Mouse (Mus musculus): ENCODE results near the gene Prss35. TPM values are rescaled to one million over a fixed set of nuclear protein-coding genes. Genes with fewer than 3 reads are reported as not detected.

Prss35 gene
- polyA plus RNA-seq, 1 experiment, result 0.12 TPM

GRCm38 (mm10) chr9:86701844-86702243, 41.6 kb upstream of the Prss35 start:
- no peaks in the 10 kb centered on the region for H3K36me3 ChIP-seq (ENCODE audit: control insufficient read depth, insufficient read depth, low read length)
- H3K27me3 ChIP-seq (ENCODE audit: control insufficient read depth, insufficient read depth, low read length), result no peaks in the 10 kb centered on the region
- H3K4me1 ChIP-seq (ENCODE audit: control insufficient read depth, insufficient read depth, insufficient read length), result no peaks in the 10 kb centered on the region
- no peak for DNase-seq (ENCODE audit: low read depth in 1 of 2, low spot score in 2 of 2)
- 60% methylated on average over 2 of the region's 2 CpGs for WGBS
- H3K27ac ChIP-seq (ENCODE audit: insufficient read depth, low read length), result no peak overlapping the region
- H3K4me3 ChIP-seq (ENCODE audit: extremely low read depth, insufficient read depth, insufficient read length), result no peak overlapping the region
- TF ChIP-seq CTCF (IDR thresholded peaks at IDR 0.05; ENCODE audit: extremely low read depth, insufficient read depth, insufficient read length, insufficient replicate concordance) (no peak), POLR2A (IDR thresholded peaks at IDR 0.05; ENCODE audit: low read depth, low read length) (no peak)

DNA sequence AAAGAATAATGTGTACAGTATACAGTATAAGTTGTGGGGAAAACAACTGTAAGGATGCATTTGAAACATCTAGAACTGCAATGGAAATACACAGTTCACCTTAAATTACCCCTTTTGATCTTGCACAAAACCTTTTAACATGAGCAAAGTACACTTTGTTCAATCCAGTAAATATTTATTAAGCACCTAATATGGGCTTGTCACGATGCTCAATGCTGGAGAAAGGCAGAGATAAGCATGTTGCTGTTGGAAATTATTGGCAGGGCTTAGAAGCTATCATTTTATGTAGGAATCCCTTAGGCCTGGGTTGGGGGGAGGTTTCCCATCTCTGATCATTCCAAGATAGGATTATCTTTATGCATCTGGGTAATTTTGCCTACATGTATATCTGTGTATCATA, 36.0 kb upstream of the Prss35 start:
- Histone ChIP-seq H3K4me3 (ENCODE audit: extremely low read depth, insufficient read depth, insufficient read length) (no peak overlapping the region), H3K27ac (ENCODE audit: insufficient read depth, low read length) (no peak overlapping the region), H3K36me3 (ENCODE audit: control insufficient read depth, insufficient read depth, low read length) (no peaks in the 10 kb centered on the region), H3K4me1 (ENCODE audit: control insufficient read depth, insufficient read depth, insufficient read length) (no peaks in the 10 kb centered on the region), H3K27me3 (ENCODE audit: control insufficient read depth, insufficient read depth, low read length) (no peaks in the 10 kb centered on the region)
- TF ChIP-seq CTCF (IDR thresholded peaks at IDR 0.05; ENCODE audit: extremely low read depth, insufficient read depth, insufficient read length, insufficient replicate concordance) (no peak), POLR2A (IDR thresholded peaks at IDR 0.05; ENCODE audit: low read depth, low read length) (no peak)
- WGBS, result 47% methylated on average over 1 of the region's 1 CpGs
- DNase-seq (ENCODE audit: low read depth in 1 of 2, low spot score in 2 of 2), result no peak

GRCm38 (mm10) chr9:86708921-86709320, 34.5 kb upstream of the Prss35 start:
- no peak overlapping the region for H3K4me3 ChIP-seq (ENCODE audit: extremely low read depth, insufficient read depth, insufficient read length)
- DNase-seq (ENCODE audit: low read depth in 1 of 2, low spot score in 2 of 2), result no peak
- WGBS, result 81% methylated on average over 6 of the region's 6 CpGs
- H3K27ac ChIP-seq (ENCODE audit: insufficient read depth, low read length), result no peak overlapping the region
- H3K27me3 ChIP-seq (ENCODE audit: control insufficient read depth, insufficient read depth, low read length), result no peaks in the 10 kb centered on the region
- H3K36me3 ChIP-seq (ENCODE audit: control insufficient read depth, insufficient read depth, low read length), result no peaks in the 10 kb centered on the region
- H3K4me1 ChIP-seq (ENCODE audit: control insufficient read depth, insufficient read depth, insufficient read length), result no peaks in the 10 kb centered on the region
- TF ChIP-seq POLR2A (IDR thresholded peaks at IDR 0.05; ENCODE audit: low read depth, low read length) (no peak), CTCF (IDR thresholded peaks at IDR 0.05; ENCODE audit: extremely low read depth, insufficient read depth, insufficient read length, insufficient replicate concordance) (no peak)

DNA sequence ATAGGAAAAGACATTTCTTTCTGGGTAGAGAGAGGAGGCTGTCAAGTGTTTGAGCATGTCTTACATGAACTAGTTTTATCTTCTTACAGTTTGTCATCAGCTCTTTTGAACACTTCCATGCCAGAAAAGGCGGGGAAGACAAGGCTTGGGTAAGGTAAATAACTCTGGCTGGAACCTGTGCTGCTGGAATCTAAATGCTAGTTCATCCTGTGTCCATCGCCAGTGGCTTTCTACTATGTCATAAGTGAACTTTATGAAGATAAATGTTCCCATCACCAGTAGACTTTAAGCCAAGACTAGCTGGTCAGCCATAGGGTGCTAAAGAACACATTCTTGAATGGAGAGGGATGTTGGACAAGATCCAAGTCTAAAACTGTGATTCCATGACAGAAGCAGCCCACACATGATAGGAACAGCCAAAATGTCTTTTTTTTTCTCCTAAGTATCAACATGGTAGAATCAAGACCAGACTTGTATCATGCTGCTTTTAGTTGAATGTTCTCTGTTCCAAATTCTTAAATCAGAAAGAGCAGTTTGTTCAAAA, 33.3 kb upstream of the Prss35 start:
- WGBS, result 85% methylated on average over 2 of the region's 2 CpGs
- TF ChIP-seq CTCF (IDR thresholded peaks at IDR 0.05; ENCODE audit: extremely low read depth, insufficient read depth, insufficient read length, insufficient replicate concordance), result no peak
- no peak for TF ChIP-seq POLR2A (IDR thresholded peaks at IDR 0.05; ENCODE audit: low read depth, low read length)
- H3K36me3 ChIP-seq (ENCODE audit: control insufficient read depth, insufficient read depth, low read length), result no peaks in the 10 kb centered on the region
- H3K4me1 ChIP-seq (ENCODE audit: control insufficient read depth, insufficient read depth, insufficient read length), result no peaks in the 10 kb centered on the region
- no peak overlapping the region for H3K27ac ChIP-seq (ENCODE audit: insufficient read depth, low read length)
- no peaks in the 10 kb centered on the region for H3K27me3 ChIP-seq (ENCODE audit: control insufficient read depth, insufficient read depth, low read length)
- H3K4me3 ChIP-seq (ENCODE audit: extremely low read depth, insufficient read depth, insufficient read length), result no peak overlapping the region
- no peak for DNase-seq (ENCODE audit: low read depth in 1 of 2, low spot score in 2 of 2)

DNA sequence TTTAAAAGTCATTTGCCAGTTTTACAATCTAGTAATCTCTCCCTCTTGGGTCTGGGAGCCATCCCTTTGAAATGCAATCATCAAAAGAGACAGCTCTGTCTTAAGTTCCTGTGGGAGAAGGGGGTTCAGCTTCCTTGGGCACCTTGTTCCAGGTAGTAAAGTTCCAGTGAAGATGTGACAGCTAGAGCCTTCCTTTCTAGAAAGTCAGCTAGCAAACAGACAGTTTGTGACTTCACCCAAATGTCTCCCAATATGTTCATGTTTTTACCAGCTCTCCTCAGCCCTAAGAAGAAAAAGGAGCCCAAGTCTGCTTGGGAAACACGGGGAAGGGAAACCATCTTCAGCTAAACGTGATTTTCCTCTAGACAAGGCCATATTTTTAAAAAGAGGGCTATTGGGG, 30.8 kb upstream of the Prss35 start:
- Histone ChIP-seq H3K27ac (ENCODE audit: insufficient read depth, low read length) (no peak overlapping the region), H3K36me3 (ENCODE audit: control insufficient read depth, insufficient read depth, low read length) (no peaks in the 10 kb centered on the region), H3K27me3 (ENCODE audit: control insufficient read depth, insufficient read depth, low read length) (no peaks in the 10 kb centered on the region), H3K4me1 (ENCODE audit: control insufficient read depth, insufficient read depth, insufficient read length) (no peaks in the 10 kb centered on the region), H3K4me3 (ENCODE audit: extremely low read depth, insufficient read depth, insufficient read length) (no peak overlapping the region)
- DNase-seq (ENCODE audit: low read depth in 1 of 2, low spot score in 2 of 2), result no peak
- TF ChIP-seq CTCF (IDR thresholded peaks at IDR 0.05; ENCODE audit: extremely low read depth, insufficient read depth, insufficient read length, insufficient replicate concordance) (no peak), POLR2A (IDR thresholded peaks at IDR 0.05; ENCODE audit: low read depth, low read length) (no peak)
- 62% methylated on average over 2 of the region's 2 CpGs for WGBS

DNA sequence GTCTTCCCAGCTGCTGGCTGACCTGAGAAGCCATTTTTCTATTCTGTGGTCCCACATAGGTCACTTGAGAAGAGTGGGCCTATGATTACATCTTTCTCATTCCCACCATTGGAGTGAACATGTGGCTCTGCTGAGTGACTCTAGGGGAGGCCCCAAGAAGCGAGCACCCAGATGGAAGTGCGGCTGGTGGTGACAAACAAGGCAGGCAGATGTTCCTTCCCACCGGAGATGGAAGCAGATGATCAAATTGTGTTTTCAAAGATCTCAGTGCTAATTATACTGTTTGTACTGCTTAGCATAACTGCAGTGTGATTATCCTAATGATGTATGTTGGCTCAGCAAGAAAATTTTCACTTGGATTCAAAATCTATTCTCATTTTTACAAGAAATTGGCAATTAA, 29.4 kb upstream of the Prss35 start:
- 89% methylated on average over 3 of the region's 3 CpGs for WGBS

DNA sequence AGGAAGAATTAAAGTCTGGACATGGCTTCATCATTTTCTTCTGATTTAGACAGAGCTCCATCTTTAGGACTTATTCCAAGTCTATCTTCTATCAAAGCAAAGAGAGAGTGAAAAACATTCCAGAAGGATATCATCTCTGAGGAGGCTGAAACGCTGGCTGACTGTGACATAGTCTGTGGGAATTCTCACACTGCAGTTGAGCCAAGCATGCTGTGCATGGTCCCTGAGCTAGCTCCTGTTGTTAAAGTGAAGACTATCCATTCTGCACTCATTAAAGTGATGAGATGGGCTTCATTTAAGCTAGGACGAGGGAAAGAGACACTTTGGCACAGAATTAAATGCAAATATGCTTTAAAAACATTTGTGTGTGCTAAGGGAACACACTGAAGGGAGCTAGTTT, 26.9 kb upstream of the Prss35 start:
- WGBS, result 62% methylated on average over 2 of the region's 2 CpGs
- Histone ChIP-seq H3K4me1 (ENCODE audit: control insufficient read depth, insufficient read depth, insufficient read length) (no peaks in the 10 kb centered on the region), H3K27ac (ENCODE audit: insufficient read depth, low read length) (no peak overlapping the region), H3K27me3 (ENCODE audit: control insufficient read depth, insufficient read depth, low read length) (no peaks in the 10 kb centered on the region), H3K4me3 (ENCODE audit: extremely low read depth, insufficient read depth, insufficient read length) (no peak overlapping the region), H3K36me3 (ENCODE audit: control insufficient read depth, insufficient read depth, low read length) (no peaks in the 10 kb centered on the region)
- TF ChIP-seq CTCF (IDR thresholded peaks at IDR 0.05; ENCODE audit: extremely low read depth, insufficient read depth, insufficient read length, insufficient replicate concordance) (no peak), POLR2A (IDR thresholded peaks at IDR 0.05; ENCODE audit: low read depth, low read length) (no peak)
- no peak for DNase-seq (ENCODE audit: low read depth in 1 of 2, low spot score in 2 of 2)

More for the DNA sequence above, 29.4 kb upstream of the Prss35 start:
- H3K36me3 ChIP-seq (ENCODE audit: control insufficient read depth, insufficient read depth, low read length), result no peaks in the 10 kb centered on the region
- no peak for TF ChIP-seq CTCF (IDR thresholded peaks at IDR 0.05; ENCODE audit: extremely low read depth, insufficient read depth, insufficient read length, insufficient replicate concordance)
- TF ChIP-seq POLR2A (IDR thresholded peaks at IDR 0.05; ENCODE audit: low read depth, low read length), result no peak
- DNase-seq (ENCODE audit: low read depth in 1 of 2, low spot score in 2 of 2), result no peak
- no peak overlapping the region for H3K27ac ChIP-seq (ENCODE audit: insufficient read depth, low read length)
- no peaks in the 10 kb centered on the region for H3K4me1 ChIP-seq (ENCODE audit: control insufficient read depth, insufficient read depth, insufficient read length)
- H3K27me3 ChIP-seq (ENCODE audit: control insufficient read depth, insufficient read depth, low read length), result no peaks in the 10 kb centered on the region
- no peak overlapping the region for H3K4me3 ChIP-seq (ENCODE audit: extremely low read depth, insufficient read depth, insufficient read length)

All from spleen, adult 2 months (tissue).